Mouse (Mus musculus) adrenal gland, postnatal 4 days (tissue): ENCODE measurements around the gene Tenm1. TPM values are rescaled to one million over a fixed set of nuclear protein-coding genes. Genes with fewer than 3 reads are reported as not detected.
A peak's percentile ranks its signal among the peaks of the same experiment; 100 is the strongest.

Source experiments
- DNase-seq, 2 experiments: peaks; one replicate each; pipeline ENCODE4 v3.0.0; 2021 to 2022; ENCODE audit warnings: low spot score in 2 of 2, mixed read lengths in 2 of 2
- total RNA-seq, 2 experiments: library from RNA; stranded (reverse); gene quantifications; 2 replicates each; pipeline ENCODE4 v1.2.3; 2021

The Tenm1 gene
- total RNA-seq, 2 experiments from 2014 or later, result 0.45 to 0.96 TPM

- no peak for DNase-seq
These were observed 567.2 kb downstream of the Tenm1 start for GRCm38 (mm10) chrX:42861731-42862130.

GRCm38 (mm10) chrX:42781566-42781965, 647.4 kb downstream of the Tenm1 start:
- DNase-seq, result no peak

GRCm38 (mm10) chrX:42718078-42718785, 710.7 kb downstream of the Tenm1 start:
- DNase-seq, result no peak

- DNase-seq, result no peak
These were observed 728.6 kb downstream of the Tenm1 start for GRCm38 (mm10) chrX:42700291-42700690.

- no peak for DNase-seq
These were observed 781.8 kb downstream of the Tenm1 start for GRCm38 (mm10) chrX:42647131-42647530.

GRCm38 (mm10) chrX:42580521-42580920, 848.4 kb downstream of the Tenm1 start:
- DNase-seq, result no peak

GRCm38 (mm10) chrX:42558683-42559082, 870.2 kb downstream of the Tenm1 start:
- no peak for DNase-seq

GRCm38 (mm10) chrX:42557284-42557683, 871.6 kb downstream of the Tenm1 start:
- peak in 1 of 2 experiments; percentile 4 for DNase-seq

- no peak for DNase-seq
These were observed 880.4 kb downstream of the Tenm1 start for GRCm38 (mm10) chrX:42548513-42548912.

GRCm38 (mm10) chrX:42545076-42545475, 883.9 kb downstream of the Tenm1 start:
- no peak for DNase-seq

- DNase-seq, result peak in 1 of 2 experiments; percentile 29
These were observed 888.2 kb downstream of the Tenm1 start for GRCm38 (mm10) chrX:42540756-42541053.

- no peak for DNase-seq
These were observed 888.7 kb downstream of the Tenm1 start for GRCm38 (mm10) chrX:42540030-42540755.

- DNase-seq, result no peak
These were observed 898.2 kb downstream of the Tenm1 start for GRCm38 (mm10) chrX:42530703-42531102.

GRCm38 (mm10) chrX:42522868-42523267, 906.1 kb downstream of the Tenm1 start:
- no peak for DNase-seq

GRCm38 (mm10) chrX:42512567-42512966, 916.4 kb downstream of the Tenm1 start:
- DNase-seq, result no peak

- no peak for DNase-seq
These were observed 917.8 kb downstream of the Tenm1 start for GRCm38 (mm10) chrX:42511105-42511504.

GRCm38 (mm10) chrX:42502291-42503043, 926.5 kb downstream of the Tenm1 start, which contains the start of gene Sh2d1a:
TSS of gene Sh2d1a (plus strand) at chrX:42502453.
- no peak for DNase-seq

- DNase-seq, result no peak
These were observed 928.4 kb downstream of the Tenm1 start for GRCm38 (mm10) chrX:42500538-42500937.

- no peak for DNase-seq
These were observed 938.6 kb downstream of the Tenm1 start for GRCm38 (mm10) chrX:42490336-42490735.

- no peak for DNase-seq
These were observed 939.5 kb downstream of the Tenm1 start, which contains the start of gene Tex13c2 for GRCm38 (mm10) chrX:42489446-42489845. TSS of gene Tex13c2 (plus strand) at chrX:42489691.
